In genomic region chr4:141184426-141184825, GRCm38 (mm10) we compare ENCODE assay signal across 19 mouse cellular contexts.
"Had no signal": no experiment of that assay in that cellular context is flagged by ENCODE, and none has a peak within 500 bp of the region (broad histone marks: within the 10 kb centered on the region; RNA-seq: fewer than 3 reads in every experiment).

No protein-coding gene starts in this region.

- DNase-seq: liver, postnatal 0 days; lung, adult 2 months; lung, postnatal 14 days; lung, postnatal 36 days; midbrain, embryonic 14.5 days; retina, postnatal 1 day; right cerebral cortex, adult 18-20 months; right cerebral cortex, postnatal 25 days; thymus, adult 2 months; thymus, postnatal 25 days; thymus, postnatal 4 days had no signal

- H3K4me1 ChIP-seq: lung, embryonic 15.5 days had no signal

- H3K4me3 ChIP-seq: lung, embryonic 15.5 days; midbrain, embryonic 10.5 days; midbrain, embryonic 12.5 days; myocyte; neural tube, embryonic 13.5 days; neural tube, embryonic 15.5 days; stomach, embryonic 15.5 days had no signal

- H3K27ac ChIP-seq: lung, embryonic 15.5 days; midbrain, embryonic 10.5 days; midbrain, embryonic 12.5 days; neural tube, embryonic 13.5 days; neural tube, embryonic 15.5 days; stomach, embryonic 15.5 days; stomach, postnatal 0 days had no signal

- H3K27me3 ChIP-seq: lung, embryonic 15.5 days; midbrain, embryonic 12.5 days; neural tube, embryonic 13.5 days; neural tube, embryonic 15.5 days; stomach, embryonic 15.5 days had no signal
